Mouse (Mus musculus) G1E (cell line): ENCODE data around the gene Prkar2b. TPM values are rescaled to one million over a fixed set of nuclear protein-coding genes. Genes with fewer than 3 reads are reported as not detected.

Experiments used
- ATAC-seq: 2 replicates; pipeline ENCODE4 v1.8.0; 2016; ENCODE audit warnings: mild to moderate bottlenecking; ENCODE audit not compliant: insufficient number of reproducible peaks, poor library complexity, low FRiP score, severe bottlenecking; ENCODE audit errors: extremely low read depth
- DNase-seq: peaks from one replicate; pipeline ENCODE4 v3.0.0; 2012; ENCODE audit warnings: low spot score
- H3K27me3 ChIP-seq: 2 replicates; pipeline ENCODE4 v1.6.1; 2012; ENCODE audit warnings: mild to moderate bottlenecking, low read length, inconsistent platforms; ENCODE audit not compliant: insufficient read depth
- H3K36me3 ChIP-seq: replicated peaks from 2 replicates; pipeline ENCODE3; 2012; ENCODE audit warnings: mild to moderate bottlenecking, inconsistent platforms
- H3K4me1 ChIP-seq: 2 replicates; pipeline ENCODE4 v1.6.1; 2012; ENCODE audit warnings: low read depth, low read length, inconsistent platforms, mixed read lengths; ENCODE audit not compliant: insufficient read depth
- H3K4me3 ChIP-seq: 2 replicates; pipeline ENCODE4 v1.5.1; 2012; ENCODE audit warnings: low read depth, mild to moderate bottlenecking, inconsistent platforms, low read length, moderate library complexity, mixed read lengths
- H3K9me3 ChIP-seq: replicated peaks from 2 replicates; pipeline ENCODE4 v1.6.1; 2012; ENCODE audit warnings: inconsistent platforms
- CTCF ChIP-seq: IDR thresholded peaks from 2 replicates; pipeline ENCODE4 v1.5.1; 2012; ENCODE audit warnings: low read depth, low read length, inconsistent platforms, mixed read lengths
- GATA1 ChIP-seq: IDR thresholded peaks from 2 replicates; pipeline ENCODE4 v1.6.1; 2012; ENCODE audit warnings: borderline replicate concordance, low read length, inconsistent platforms, mixed read lengths
- GATA2 ChIP-seq: IDR thresholded peaks from 2 replicates; pipeline ENCODE4 v1.6.1; 2012; ENCODE audit warnings: low read depth, low read length, inconsistent platforms, borderline replicate concordance
- POLR2AphosphoS5 ChIP-seq: IDR thresholded peaks from 2 replicates; pipeline ENCODE4 v1.6.1; 2012; ENCODE audit warnings: low read depth, low read length, inconsistent platforms; ENCODE audit not compliant: insufficient replicate concordance
- TAL1 ChIP-seq: conservative IDR thresholded peaks from 2 replicates; pipeline ENCODE4 v1.6.1; 2012; ENCODE audit warnings: low read depth, low read length, inconsistent platforms, mixed read lengths
- polyA plus RNA-seq: library from polyadenylated mRNA; stranded (reverse); fragments of >175 nt; gene quantifications from 2 replicates; pipeline ENCODE4 v1.2.3, GENCODE M21; 2012
- total RNA-seq, 2 experiments: library from RNA; stranded (forward) in 1 of 2; stranded (reverse) in 1 of 2; fragments of 200-1000 nt in 1 of 2; fragments of >200 nt in 1 of 2; fragmentation: Nextera tagmentation in 1 of 2; gene quantifications; 2 replicates each; pipeline ENCODE4 v1.2.3; 2014 to 2017

The Prkar2b gene
- total and polyA plus RNA-seq, 3 experiments, result 179 to 849 (median 524) TPM

GRCm38 (mm10) chr12:32085856-32086255 lies 24.8 kb upstream of the Prkar2b start:
- Histone ChIP-seq H3K27me3 (no peaks in the 10 kb centered on the region), H3K9me3 (peaks cover 23% of the 10 kb centered on the region), H3K36me3 (no peaks in the 10 kb centered on the region), H3K4me1 (peaks cover 50% of the 10 kb centered on the region), H3K4me3 (no peak overlapping the region)
- no peak for ATAC-seq
- DNase-seq, result no peak
- no peak for TF ChIP-seq CTCF
- no peak for TF ChIP-seq TAL1
- no peak for TF ChIP-seq GATA1
- TF ChIP-seq POLR2AphosphoS5, result no peak
- TF ChIP-seq GATA2, result no peak

- no peak for ATAC-seq
- Histone ChIP-seq H3K4me1 (peaks cover 51% of the 10 kb centered on the region), H3K4me3 (no peak overlapping the region)
These were observed 24.1 kb upstream of the Prkar2b start for GRCm38 (mm10) chr12:32085189-32085588.

GRCm38 (mm10) chr12:32084601-32085000 lies 23.5 kb upstream of the Prkar2b start:
- Histone ChIP-seq H3K27me3 (no peaks in the 10 kb centered on the region), H3K9me3 (peaks cover 11% of the 10 kb centered on the region), H3K4me3 (no peak overlapping the region), H3K4me1 (peaks cover 56% of the 10 kb centered on the region), H3K36me3 (no peaks in the 10 kb centered on the region)
- no peak for TF ChIP-seq POLR2AphosphoS5
- no peak for TF ChIP-seq CTCF
- TF ChIP-seq GATA2, result no peak
- no peak for TF ChIP-seq GATA1
- TF ChIP-seq TAL1, result no peak
- ATAC-seq (no peak), DNase-seq (no peak)

More at GRCm38 (mm10) chr12:32085189-32085588, 24.1 kb upstream of the Prkar2b start:
- peaks cover 16% of the 10 kb centered on the region for H3K9me3 ChIP-seq
- DNase-seq, result no peak
- no peaks in the 10 kb centered on the region for H3K36me3 ChIP-seq
- H3K27me3 ChIP-seq, result no peaks in the 10 kb centered on the region
- no peak for TF ChIP-seq TAL1
- no peak for TF ChIP-seq GATA1
- TF ChIP-seq GATA2, result no peak
- no peak for TF ChIP-seq CTCF
- no peak for TF ChIP-seq POLR2AphosphoS5

GRCm38 (mm10) chr12:32080692-32081091 lies 19.6 kb upstream of the Prkar2b start:
- TF ChIP-seq GATA2, result no peak
- TF ChIP-seq TAL1, result no peak
- TF ChIP-seq POLR2AphosphoS5, result no peak
- no peak for TF ChIP-seq GATA1
- peaks cover 49% of the 10 kb centered on the region for H3K4me1 ChIP-seq
- no peaks in the 10 kb centered on the region for H3K36me3 ChIP-seq
- no peaks in the 10 kb centered on the region for H3K27me3 ChIP-seq
- DNase-seq (no peak), ATAC-seq (no peak)
- H3K9me3 ChIP-seq, result peaks cover 8% of the 10 kb centered on the region
- no peak overlapping the region for H3K4me3 ChIP-seq

GRCm38 (mm10) chr12:32077403-32077802 lies 16.3 kb upstream of the Prkar2b start:
- DNase-seq (no peak), ATAC-seq (no peak)
- no peaks in the 10 kb centered on the region for H3K27me3 ChIP-seq
- TF ChIP-seq GATA2 (no peak), POLR2AphosphoS5 (no peak), TAL1 (no peak), GATA1 (no peak), CTCF (no peak)
- no peak overlapping the region for H3K4me3 ChIP-seq
- no peaks in the 10 kb centered on the region for H3K36me3 ChIP-seq
- H3K9me3 ChIP-seq, result peaks cover 7% of the 10 kb centered on the region
- H3K4me1 ChIP-seq, result peaks cover 40% of the 10 kb centered on the region

- TF ChIP-seq CTCF (no peak), GATA2 (no peak), TAL1 (no peak), POLR2AphosphoS5 (no peak), GATA1 (no peak)
- Histone ChIP-seq H3K36me3 (no peaks in the 10 kb centered on the region), H3K4me1 (peaks cover 38% of the 10 kb centered on the region), H3K4me3 (no peak overlapping the region), H3K9me3 (peaks cover 3% of the 10 kb centered on the region; the same call in 1 of the 2 replicates), H3K27me3 (no peaks in the 10 kb centered on the region)
- no peak for DNase-seq
- ATAC-seq, result no peak
These were observed 15.0 kb upstream of the Prkar2b start for GRCm38 (mm10) chr12:32075831-32076715.
